Mouse (Mus musculus): ENCODE measurements around the gene Cdc37. TPM values are rescaled to one million over a fixed set of nuclear protein-coding genes. Genes with fewer than 3 reads are reported as not detected.

Gene Cdc37
- polyA plus RNA-seq, 1 experiment from 2014 or later = 165 TPM

DNA sequence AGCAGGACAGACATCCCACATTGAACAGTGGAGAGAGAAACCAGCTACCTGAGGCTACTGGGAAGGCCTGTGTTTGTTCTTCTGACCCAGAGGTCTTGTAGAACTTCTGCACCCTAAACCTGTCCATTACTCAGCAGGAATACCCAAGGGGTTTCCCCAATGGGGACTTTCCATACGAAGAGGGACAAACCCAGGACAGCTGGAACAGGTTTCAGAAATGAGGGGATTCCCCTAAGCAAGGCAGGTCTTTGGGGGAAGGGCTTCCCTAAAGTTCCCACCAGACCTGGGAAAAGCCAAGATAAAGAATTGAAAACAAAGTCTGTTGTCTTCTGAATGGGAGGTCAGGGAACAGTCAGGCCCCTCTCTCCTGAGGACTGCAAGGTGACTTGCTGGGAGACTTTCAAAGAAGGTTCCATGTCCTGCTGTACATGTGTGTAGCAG is 13.8 kb downstream of the Cdc37 start:
- no peak for ATAC-seq
- TF ChIP-seq CTCF (IDR thresholded peaks at IDR 0.05) (no peak), EP300 (IDR thresholded peaks at IDR 0.05) (no peak)
- 74% methylated on average over 1 of the region's 1 CpGs for WGBS
- Histone ChIP-seq H3K9me3 (ENCODE audit: low read length) (no peaks in the 10 kb centered on the region), H3K4me3 (ENCODE audit: low read depth, low read length) (no peak overlapping the region), H3K9ac (replicated peaks; ENCODE audit: low read depth) (no peak overlapping the region), H3K27me3 (replicated peaks; ENCODE audit: insufficient read depth, low read length) (no peaks in the 10 kb centered on the region), H3K4me2 (replicated peaks; ENCODE audit: low read depth, low read length) (no peak overlapping the region), H3K4me1 (ENCODE audit: insufficient read depth, low read depth, low read length) (peaks cover 5% of the 10 kb centered on the region; the same call in 1 of the 2 replicates), H3K36me3 (ENCODE audit: insufficient read depth, low read length) (peaks cover 14% of the 10 kb centered on the region), H3K27ac (ENCODE audit: low read length) (peak overlapping the region; percentile 33; the same call in 1 of the 2 replicates)
- no peak for DNase-seq (ENCODE audit: low spot score)

DNA sequence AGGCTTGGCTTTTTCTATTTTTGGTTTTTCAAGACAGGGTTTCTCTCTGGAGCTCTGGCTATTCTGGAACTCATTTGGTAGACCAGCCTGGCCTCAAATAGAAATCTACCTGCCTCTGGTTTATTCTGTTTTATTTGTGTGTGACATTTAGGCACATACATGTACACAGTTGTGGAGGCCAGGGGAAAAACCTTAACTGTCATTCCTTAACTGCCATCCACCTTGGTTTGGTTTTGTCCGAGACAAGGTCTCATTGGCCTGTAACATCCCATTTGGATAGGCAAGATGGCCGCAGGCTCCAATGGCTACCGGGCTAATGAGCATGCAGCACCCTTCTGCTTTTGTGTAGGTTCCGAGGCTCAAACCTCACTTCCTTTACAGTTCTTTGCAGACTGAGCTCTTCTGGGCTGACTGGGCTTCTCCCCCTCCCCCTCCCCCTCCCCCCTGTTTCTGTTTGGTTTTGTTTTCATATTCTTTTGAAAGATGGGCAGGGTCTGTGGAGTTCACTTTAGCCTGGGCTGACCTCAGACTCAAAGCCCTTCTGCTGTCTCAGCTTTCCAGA is 14.4 kb downstream of the Cdc37 start:
- Histone ChIP-seq H3K27me3 (replicated peaks; ENCODE audit: insufficient read depth, low read length) (no peaks in the 10 kb centered on the region), H3K4me2 (replicated peaks; ENCODE audit: low read depth, low read length) (no peak overlapping the region), H3K27ac (ENCODE audit: low read length) (peak overlapping the region; percentile 66), H3K9ac (replicated peaks; ENCODE audit: low read depth) (no peak overlapping the region), H3K9me3 (ENCODE audit: low read length) (no peaks in the 10 kb centered on the region), H3K36me3 (ENCODE audit: insufficient read depth, low read length) (peaks cover 9% of the 10 kb centered on the region; the same call in 1 of the 2 replicates), H3K4me1 (ENCODE audit: insufficient read depth, low read depth, low read length) (peaks cover 5% of the 10 kb centered on the region; the same call in 1 of the 2 replicates), H3K4me3 (ENCODE audit: low read depth, low read length) (no peak overlapping the region)
- TF ChIP-seq EP300 (IDR thresholded peaks at IDR 0.05) = no peak
- no peak for TF ChIP-seq CTCF (IDR thresholded peaks at IDR 0.05)
- ATAC-seq = no peak
- 72% methylated on average over 4 of the region's 4 CpGs for WGBS
- no peak for DNase-seq (ENCODE audit: low spot score)

DNA sequence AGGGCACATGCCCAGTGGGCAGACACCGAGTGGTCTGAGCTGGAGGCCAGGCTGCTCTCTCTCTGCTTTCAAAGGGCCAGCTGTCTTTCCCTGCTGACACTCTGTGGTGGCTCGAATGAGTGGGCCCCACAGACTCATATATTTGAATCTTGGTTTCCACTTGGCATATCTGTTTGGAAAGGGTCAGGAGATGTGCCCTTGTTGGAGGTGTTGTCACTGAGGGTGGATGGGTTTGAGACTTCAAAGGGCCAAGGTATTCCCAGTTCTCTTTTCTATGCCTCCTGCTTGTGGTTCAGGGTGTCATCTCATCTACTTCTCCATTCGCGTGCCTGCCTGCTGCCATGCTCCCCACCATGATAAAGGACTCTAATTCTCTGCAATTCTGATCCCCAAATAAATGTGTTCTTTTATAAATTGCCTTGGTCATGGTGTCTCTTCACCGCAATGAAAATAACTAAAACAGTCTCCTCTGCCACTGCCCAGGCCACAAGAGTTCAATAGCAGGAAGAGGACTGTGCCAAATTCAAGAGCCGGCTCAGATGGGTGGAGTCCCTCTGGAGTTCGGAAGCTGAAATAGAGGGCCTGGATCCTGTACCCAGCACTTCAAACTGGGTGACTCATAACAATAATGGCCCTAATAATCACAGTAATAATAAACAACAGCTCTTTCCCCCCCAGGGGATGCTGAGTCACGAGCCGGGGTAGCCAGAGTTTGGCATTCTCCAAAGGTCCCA is 15.0 kb downstream of the Cdc37 start:
- H3K4me2 ChIP-seq (replicated peaks; ENCODE audit: low read depth, low read length) = no peak overlapping the region
- H3K36me3 ChIP-seq (ENCODE audit: insufficient read depth, low read length) = peaks cover 3% of the 10 kb centered on the region; the same call in 1 of the 2 replicates
- H3K4me3 ChIP-seq (ENCODE audit: low read depth, low read length) = no peak overlapping the region
- H3K27me3 ChIP-seq (replicated peaks; ENCODE audit: insufficient read depth, low read length) = no peaks in the 10 kb centered on the region
- H3K27ac ChIP-seq (ENCODE audit: low read length) = peak overlapping the region; percentile 66; the same call in 1 of the 2 replicates
- ATAC-seq = peak; percentile 52
- H3K9me3 ChIP-seq (ENCODE audit: low read length) = no peaks in the 10 kb centered on the region
- no peak overlapping the region for H3K9ac ChIP-seq (replicated peaks; ENCODE audit: low read depth)
- peak; percentile 83 for DNase-seq (ENCODE audit: low spot score)
- WGBS = 35% methylated on average over 9 of the region's 9 CpGs
- TF ChIP-seq EP300 (IDR thresholded peaks at IDR 0.05) (peak; percentile 76), CTCF (IDR thresholded peaks at IDR 0.05) (no peak)
- peaks cover 5% of the 10 kb centered on the region; the same call in 1 of the 2 replicates for H3K4me1 ChIP-seq (ENCODE audit: insufficient read depth, low read depth, low read length)

DNA sequence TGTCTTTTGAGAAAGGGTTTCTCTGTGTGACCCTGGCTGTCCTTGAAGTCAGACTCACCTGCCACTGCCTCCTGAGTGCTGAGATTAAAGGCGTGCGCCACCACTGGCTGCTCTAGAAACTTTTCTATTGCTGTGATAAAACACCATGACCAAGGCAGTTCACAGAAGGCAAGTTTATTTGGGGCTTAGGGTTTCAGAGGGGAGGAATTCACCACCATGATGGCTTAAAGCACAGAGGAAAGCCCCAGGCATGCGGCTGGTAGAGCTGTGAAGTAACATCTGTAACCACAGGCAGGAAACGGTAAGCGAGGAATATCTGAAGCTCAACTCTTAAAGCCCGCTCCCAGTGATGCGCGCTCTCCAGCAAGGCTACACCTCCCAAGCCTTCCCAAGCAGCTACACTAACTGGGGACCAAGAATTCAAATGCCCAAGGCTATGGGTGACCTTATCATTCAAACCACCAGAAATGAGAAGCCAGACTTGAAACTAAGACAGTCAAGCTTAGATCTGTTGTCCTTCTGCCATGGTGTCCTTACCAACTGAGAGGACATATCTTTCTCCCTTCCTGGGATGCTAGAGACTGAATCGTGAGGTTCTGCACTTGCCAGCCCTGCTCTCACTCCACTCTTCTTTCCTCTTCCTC is 16.6 kb downstream of the Cdc37 start:
- WGBS = 69% methylated on average over 9 of the region's 9 CpGs
- Histone ChIP-seq H3K4me1 (ENCODE audit: insufficient read depth, low read depth, low read length) (peaks cover 5% of the 10 kb centered on the region; the same call in 1 of the 2 replicates), H3K36me3 (ENCODE audit: insufficient read depth, low read length) (no peaks in the 10 kb centered on the region), H3K9ac (replicated peaks; ENCODE audit: low read depth) (no peak overlapping the region), H3K4me2 (replicated peaks; ENCODE audit: low read depth, low read length) (no peak overlapping the region), H3K27me3 (replicated peaks; ENCODE audit: insufficient read depth, low read length) (no peaks in the 10 kb centered on the region), H3K9me3 (ENCODE audit: low read length) (no peaks in the 10 kb centered on the region), H3K4me3 (ENCODE audit: low read depth, low read length) (no peak overlapping the region), H3K27ac (ENCODE audit: low read length) (no peak overlapping the region)
- DNase-seq (ENCODE audit: low spot score) = no peak
- ATAC-seq = no peak
- no peak for TF ChIP-seq CTCF (IDR thresholded peaks at IDR 0.05)

DNA sequence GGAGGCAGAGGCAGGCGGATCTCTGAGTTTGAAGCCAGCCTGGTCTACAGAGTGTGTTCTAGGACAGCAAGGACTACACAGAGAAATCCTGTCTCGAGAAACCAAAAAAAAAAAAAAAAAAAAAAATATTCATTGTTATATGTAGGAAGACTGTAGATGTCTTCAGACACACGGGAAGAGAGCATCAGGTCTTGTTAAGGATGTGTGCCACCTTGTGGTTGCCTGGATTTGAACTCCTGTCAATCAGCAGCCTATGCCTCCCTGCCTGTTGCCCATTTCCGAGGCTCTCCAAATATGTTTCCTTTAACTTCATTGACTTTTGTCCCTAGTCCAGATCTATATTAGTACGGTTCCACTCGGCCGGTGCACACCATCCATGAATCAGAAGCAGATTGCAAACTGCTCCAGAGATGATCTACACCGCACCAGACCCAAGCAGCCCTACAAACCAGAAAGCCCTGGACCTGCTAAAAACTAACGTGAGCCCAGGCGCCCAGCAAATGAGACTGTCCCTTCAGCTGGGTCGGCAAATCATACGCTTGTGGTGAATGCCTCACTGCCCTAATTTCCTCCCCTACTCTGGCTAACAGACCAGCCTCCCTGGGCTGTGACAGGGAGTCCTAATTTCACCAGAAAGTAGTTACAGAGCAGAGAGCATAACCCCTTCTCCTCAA is 17.5 kb downstream of the Cdc37 start:
- 74% methylated on average over 12 of the region's 12 CpGs for WGBS
- no peaks in the 10 kb centered on the region for H3K9me3 ChIP-seq (ENCODE audit: low read length)
- peak; percentile 27 for DNase-seq (ENCODE audit: low spot score)

More for the DNA sequence above, 17.5 kb downstream of the Cdc37 start:
- H3K4me1 ChIP-seq (ENCODE audit: insufficient read depth, low read depth, low read length) = peaks cover 5% of the 10 kb centered on the region; the same call in 1 of the 2 replicates
- no peaks in the 10 kb centered on the region for H3K27me3 ChIP-seq (replicated peaks; ENCODE audit: insufficient read depth, low read length)
- no peak overlapping the region for H3K4me2 ChIP-seq (replicated peaks; ENCODE audit: low read depth, low read length)
- no peak overlapping the region for H3K9ac ChIP-seq (replicated peaks; ENCODE audit: low read depth)
- no peak overlapping the region for H3K4me3 ChIP-seq (ENCODE audit: low read depth, low read length)
- no peak overlapping the region for H3K27ac ChIP-seq (ENCODE audit: low read length)
- ATAC-seq = no peak
- TF ChIP-seq CTCF (IDR thresholded peaks at IDR 0.05) = peak; percentile 35
- TF ChIP-seq EP300 (IDR thresholded peaks at IDR 0.05) = no peak
- no peaks in the 10 kb centered on the region for H3K36me3 ChIP-seq (ENCODE audit: insufficient read depth, low read length)
